Mouse (Mus musculus): Measurements from ENCODE around the gene Fmnl3.

DNA sequence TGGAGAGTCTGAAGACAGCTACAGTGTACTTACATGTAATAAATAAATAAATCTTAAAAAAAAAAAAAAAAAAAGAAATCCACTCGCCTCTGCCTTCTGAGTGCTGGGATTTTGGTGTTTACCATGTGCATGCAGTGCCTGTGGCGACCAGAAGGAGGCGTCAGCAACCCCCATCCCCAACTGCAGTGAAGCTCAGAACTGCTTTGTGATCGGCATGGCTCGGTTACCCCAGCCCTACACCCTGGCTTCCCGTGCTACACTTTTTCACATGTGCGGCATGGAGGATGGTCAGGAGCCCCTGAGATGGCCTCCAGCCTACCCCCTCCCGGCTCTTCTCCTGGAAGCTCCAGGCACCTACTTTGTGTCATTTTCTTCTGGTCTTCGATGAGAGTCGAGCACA lies 86.8 kb downstream of the Fmnl3 start:
- TF ChIP-seq CTCF (IDR thresholded peaks at IDR 0.05) (peak; percentile 66), POLR2A (IDR thresholded peaks at IDR 0.05; ENCODE audit: insufficient read depth, low read depth, low read length) (no peak)

Measured in heart, adult 2 months (tissue).